Mouse (Mus musculus) adrenal gland (tissue): ENCODE measurements around the gene Olfr746.

Source experiments
- intact Hi-C: fragments of 180-260 bp; cut with DNase I; formaldehyde crosslinking; loops from one replicate; pipeline ENCODE4 v1.15.1; 2025
- long read RNA-seq, 2 experiments: library from polyadenylated mRNA; unstranded; transcript quantifications; one replicate each; pipeline ENCODE4 v2.0.0; 2020; ENCODE audit warnings: borderline replicate concordance in 1 of 2; ENCODE audit not compliant: insufficient replicate concordance in 1 of 2

Olfr746 gene
- long read RNA-seq, experiment 1, result 0 reads
- long read RNA-seq, experiment 2, result 0 reads

DNA sequence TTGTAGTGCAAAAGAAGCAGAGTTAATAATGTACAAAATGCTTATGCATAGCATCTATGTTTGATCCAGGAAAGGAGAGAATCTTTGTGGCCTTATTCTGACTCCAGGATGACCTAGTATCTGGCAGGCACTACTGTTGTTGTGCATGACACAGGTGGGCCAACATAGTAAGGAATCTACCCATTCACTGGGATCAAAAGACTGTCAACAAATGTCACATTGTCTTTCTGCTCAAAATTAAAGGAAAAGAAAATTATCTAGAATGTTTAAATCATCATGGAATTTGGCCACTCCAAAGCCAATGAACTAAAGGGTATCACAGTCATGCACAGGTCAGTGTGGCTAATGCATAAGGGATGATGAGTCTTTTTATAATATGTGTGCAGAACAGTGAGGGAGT is at the start of gene Olfr746:
TSS of gene Olfr746 (plus strand) at position 301 of the 400 bp plus-strand sequence.
- intact Hi-C loops, result no loop called here

- intact Hi-C loops, result no loop called here
Observed at GRCm38 (mm10) chr14:50614579-50614978, 32.3 kb upstream of the Olfr746 start, which contains the start of gene Olfr744. Gene Olfr744, plus strand, starts transcription at chr14:50614879.

- intact Hi-C loops, result no loop called here
Observed at GRCm38 (mm10) chr14:50639088-50639487, 7.8 kb upstream of the Olfr746 start, which contains the start of gene Olfr745. Gene Olfr745, plus strand, starts transcription at chr14:50639388.

- intact Hi-C loops, result no loop called here
Observed at GRCm38 (mm10) chr14:50693106-50693505, 46.2 kb downstream of the Olfr746 start, which contains the start of gene Olfr747. Gene Olfr747, minus strand, starts transcription at chr14:50693206.
